8 mouse cellular contexts compared by ENCODE assay signal in genomic region chr3:89340465-89340864, GRCm38 (mm10). TPM values are rescaled to one million over a fixed set of nuclear protein-coding genes. Genes with fewer than 3 reads are reported as not detected.
DNase-seq lines count a peak whose midpoint lies in the region; ATAC-seq lines count a peak whose summit lies in the region.

No protein-coding gene starts in this region.

- peaks cover 40% of the 10 kb centered on the region for H3K36me3 ChIP-seq in limb, embryonic 13.5 days
- peaks cover 20% of the 10 kb centered on the region; the same call in 1 of the 2 replicates for H3K36me3 ChIP-seq in midbrain, embryonic 14.5 days (ENCODE audit: control insufficient read depth, insufficient read depth, low read length)

- no peak overlapping the region for H3K27ac ChIP-seq in limb, embryonic 13.5 days
- no peak overlapping the region for H3K27ac ChIP-seq in midbrain, embryonic 14.5 days (replicated peaks; ENCODE audit: low read depth, low read length)

- peak; percentile 72 for DNase-seq in ovary, postnatal 10 days (ENCODE audit: low spot score)
- no peak for DNase-seq in ovary, adult 18-20 months (ENCODE audit: low spot score)
- DNase-seq in cerebellum, postnatal 14 days: peak; percentile 91 to 93
- DNase-seq in frontal cortex, postnatal 36 days (ENCODE audit: low spot score in 2 of 2): peak; percentile 70 to 76
- DNase-seq in induced T-regulatory cell, adult 2 months (ENCODE audit: low read depth): peak; percentile 90
- peak; percentile 93 for DNase-seq in midbrain, embryonic 14.5 days
- peak; percentile 43 to 72 for DNase-seq in spleen, postnatal 14 days (ENCODE audit: low spot score in 2 of 2)

- peak overlapping the region; percentile 88 for H3K4me3 ChIP-seq in limb, embryonic 13.5 days
- H3K4me3 ChIP-seq in midbrain, embryonic 14.5 days (replicated peaks; ENCODE audit: low read depth, low read length): peak overlapping the region; percentile 33

- no peak for ATAC-seq in limb, embryonic 13.5 days (ENCODE audit: low FRiP score, low read depth)
- peak; percentile 51; the same call in 1 of the 2 replicates for ATAC-seq in midbrain, embryonic 14.5 days (ENCODE audit: low FRiP score, low TSS enrichment)

- H3K27me3 ChIP-seq in limb, embryonic 13.5 days: no peaks in the 10 kb centered on the region
- no peaks in the 10 kb centered on the region for H3K27me3 ChIP-seq in midbrain, embryonic 14.5 days (ENCODE audit: control insufficient read depth, insufficient read depth, low read length)

- H3K4me1 ChIP-seq in limb, embryonic 13.5 days: peaks cover 45% of the 10 kb centered on the region
- peaks cover 23% of the 10 kb centered on the region for H3K4me1 ChIP-seq in midbrain, embryonic 14.5 days (ENCODE audit: control insufficient read depth, insufficient read depth, low read length)

- H3K9me3 ChIP-seq in limb, embryonic 13.5 days: no peaks in the 10 kb centered on the region
- no peaks in the 10 kb centered on the region for H3K9me3 ChIP-seq in midbrain, embryonic 14.5 days (ENCODE audit: control insufficient read depth, low read length)

- H3K4me2 ChIP-seq in limb, embryonic 13.5 days (replicated peaks): peak overlapping the region; percentile 92
- peak overlapping the region; percentile 68 for H3K4me2 ChIP-seq in midbrain, embryonic 14.5 days (ENCODE audit: low read length)

- 2% methylated on average over 11 of the region's 11 CpGs for WGBS in limb, embryonic 13.5 days
- WGBS in midbrain, embryonic 14.5 days: 2% methylated on average over 11 of the region's 11 CpGs

- H3K9ac ChIP-seq in limb, embryonic 13.5 days: peak overlapping the region; percentile 48; the same call in 1 of the 2 replicates
- H3K9ac ChIP-seq in midbrain, embryonic 14.5 days (replicated peaks; ENCODE audit: low read length): peak overlapping the region; percentile 48; the same call in 1 of the 2 replicates

RNA-seq across cellular contexts. Expression of gene Efna4, which starts 2.6 kb away (rescaled TPM):
- 49.0 and 51.6 TPM in 2 replicates for polyA plus RNA-seq in limb, embryonic 13.5 days (2015; fragmentation: Nextera tagmentation; extraction: Ambion mirVana)
- 5.6 and 5.9 TPM in 2 replicates for polyA plus RNA-seq in midbrain, embryonic 14.5 days (2014; fragmentation: Nextera tagmentation; extraction: Ambion mirVana)

RNA-seq across cellular contexts. Expression of gene Adam15, which starts 9.3 kb away (rescaled TPM):
- 50.3 and 52.2 TPM in 2 replicates for polyA plus RNA-seq in limb, embryonic 13.5 days (2015; fragmentation: Nextera tagmentation; extraction: Ambion mirVana)
- 32.2 and 36.2 TPM in 2 replicates for polyA plus RNA-seq in midbrain, embryonic 14.5 days (2014; fragmentation: Nextera tagmentation; extraction: Ambion mirVana)

RNA-seq across cellular contexts. Expression of gene Efna3, which starts 17.7 kb away (rescaled TPM):
- polyA plus RNA-seq in limb, embryonic 13.5 days (2015; fragmentation: Nextera tagmentation; extraction: Ambion mirVana): 27.4 and 30.6 TPM in 2 replicates
- 31.1 and 43.4 TPM in 2 replicates for polyA plus RNA-seq in midbrain, embryonic 14.5 days (2014; fragmentation: Nextera tagmentation; extraction: Ambion mirVana)

RNA-seq across cellular contexts. Expression of gene Dcst2, which starts 21.3 kb away (rescaled TPM):
- 0.27 and 0.34 TPM in 2 replicates for polyA plus RNA-seq in limb, embryonic 13.5 days (2015; fragmentation: Nextera tagmentation; extraction: Ambion mirVana)
- 0.14 and 0.36 TPM in 2 replicates for polyA plus RNA-seq in midbrain, embryonic 14.5 days (2014; fragmentation: Nextera tagmentation; extraction: Ambion mirVana)

RNA-seq across cellular contexts. Expression of gene Dcst1, which starts 24.6 kb away (rescaled TPM):
- 0.38 and 0.51 TPM in 2 replicates for polyA plus RNA-seq in limb, embryonic 13.5 days (2015; fragmentation: Nextera tagmentation; extraction: Ambion mirVana)
- 0.54 and 0.55 TPM in 2 replicates for polyA plus RNA-seq in midbrain, embryonic 14.5 days (2014; fragmentation: Nextera tagmentation; extraction: Ambion mirVana)
